Mouse (Mus musculus): ENCODE measurements around the gene Anapc15-ps. TPM values are rescaled to one million over a fixed set of nuclear protein-coding genes. Genes with fewer than 3 reads are reported as not detected.
A peak's percentile ranks its signal among the peaks of the same experiment; 100 is the strongest.

Gene Anapc15-ps
- polyA plus RNA-seq, 1 experiment from 2014 or later = 0.95 TPM

GRCm38 (mm10) chr10:95677356-95678109 lies 4.3 kb upstream of the Anapc15-ps start:
- Histone ChIP-seq H3K27ac (ENCODE audit: low read depth, low read length) (no peak overlapping the region), H3K9ac (ENCODE audit: low read depth, low read length) (no peak overlapping the region), H3K36me3 (ENCODE audit: control insufficient read depth, insufficient read depth, low read length) (no peaks in the 10 kb centered on the region), H3K4me2 (ENCODE audit: low read length) (peak overlapping the region; percentile 38), H3K9me3 (ENCODE audit: control insufficient read depth, low read length) (peaks cover 3% of the 10 kb centered on the region; the same call in 1 of the 2 replicates), H3K27me3 (replicated peaks; ENCODE audit: control insufficient read depth, insufficient read depth, low read length) (no peaks in the 10 kb centered on the region), H3K4me1 (ENCODE audit: control insufficient read depth, insufficient read depth, low read depth, low read length) (peaks cover 7% of the 10 kb centered on the region; the same call in 1 of the 2 replicates), H3K4me3 (ENCODE audit: low read length) (no peak overlapping the region)
- ATAC-seq = no peak
- WGBS = 70% methylated on average over 22 of the region's 22 CpGs

- Histone ChIP-seq H3K27me3 (replicated peaks; ENCODE audit: control insufficient read depth, insufficient read depth, low read length) (no peaks in the 10 kb centered on the region), H3K9me3 (ENCODE audit: control insufficient read depth, low read length) (peaks cover 3% of the 10 kb centered on the region; the same call in 1 of the 2 replicates), H3K4me2 (ENCODE audit: low read length) (no peak overlapping the region), H3K4me1 (ENCODE audit: control insufficient read depth, insufficient read depth, low read depth, low read length) (peaks cover 7% of the 10 kb centered on the region; the same call in 1 of the 2 replicates), H3K4me3 (ENCODE audit: low read length) (no peak overlapping the region), H3K9ac (ENCODE audit: low read depth, low read length) (no peak overlapping the region), H3K36me3 (ENCODE audit: control insufficient read depth, insufficient read depth, low read length) (no peaks in the 10 kb centered on the region), H3K27ac (ENCODE audit: low read depth, low read length) (no peak overlapping the region)
- WGBS = 65% methylated on average over 5 of the region's 5 CpGs
- no peak for ATAC-seq
Observed at GRCm38 (mm10) chr10:95676991-95677355, 3.7 kb upstream of the Anapc15-ps start.

- no peak overlapping the region for H3K27ac ChIP-seq (ENCODE audit: low read depth, low read length)
- H3K4me1 ChIP-seq (ENCODE audit: control insufficient read depth, insufficient read depth, low read depth, low read length) = peaks cover 7% of the 10 kb centered on the region; the same call in 1 of the 2 replicates
- no peaks in the 10 kb centered on the region for H3K36me3 ChIP-seq (ENCODE audit: control insufficient read depth, insufficient read depth, low read length)
- no peaks in the 10 kb centered on the region for H3K27me3 ChIP-seq (replicated peaks; ENCODE audit: control insufficient read depth, insufficient read depth, low read length)
- no peak overlapping the region for H3K9ac ChIP-seq (ENCODE audit: low read depth, low read length)
- H3K9me3 ChIP-seq (ENCODE audit: control insufficient read depth, low read length) = peaks cover 3% of the 10 kb centered on the region; the same call in 1 of the 2 replicates
- no peak overlapping the region for H3K4me3 ChIP-seq (ENCODE audit: low read length)
- ATAC-seq = no peak
- no peak overlapping the region for H3K4me2 ChIP-seq (ENCODE audit: low read length)
- WGBS = 97% methylated on average over 2 of the region's 2 CpGs
Observed at GRCm38 (mm10) chr10:95676387-95676786, 3.1 kb upstream of the Anapc15-ps start.

GRCm38 (mm10) chr10:95670781-95671780 lies 2.2 kb downstream of the Anapc15-ps start:
- Histone ChIP-seq H3K4me2 (ENCODE audit: low read length) (no peak overlapping the region), H3K9me3 (ENCODE audit: control insufficient read depth, low read length) (peaks cover 3% of the 10 kb centered on the region; the same call in 1 of the 2 replicates), H3K4me3 (ENCODE audit: low read length) (no peak overlapping the region), H3K27ac (ENCODE audit: low read depth, low read length) (no peak overlapping the region), H3K9ac (ENCODE audit: low read depth, low read length) (no peak overlapping the region), H3K27me3 (replicated peaks; ENCODE audit: control insufficient read depth, insufficient read depth, low read length) (no peaks in the 10 kb centered on the region), H3K4me1 (ENCODE audit: control insufficient read depth, insufficient read depth, low read depth, low read length) (no peaks in the 10 kb centered on the region), H3K36me3 (ENCODE audit: control insufficient read depth, insufficient read depth, low read length) (no peaks in the 10 kb centered on the region)
- no peak for ATAC-seq
- WGBS = 80% methylated on average over 21 of the region's 21 CpGs

GRCm38 (mm10) chr10:95669872-95670271 lies 3.4 kb downstream of the Anapc15-ps start:
- no peaks in the 10 kb centered on the region for H3K4me1 ChIP-seq (ENCODE audit: control insufficient read depth, insufficient read depth, low read depth, low read length)
- H3K9me3 ChIP-seq (ENCODE audit: control insufficient read depth, low read length) = peaks cover 3% of the 10 kb centered on the region; the same call in 1 of the 2 replicates
- whole genome bisulfite sequencing = 87% methylated on average over 4 of the region's 4 CpGs
- no peak for ATAC-seq
- no peak overlapping the region for H3K27ac ChIP-seq (ENCODE audit: low read depth, low read length)
- H3K4me2 ChIP-seq (ENCODE audit: low read length) = no peak overlapping the region
- H3K36me3 ChIP-seq (ENCODE audit: control insufficient read depth, insufficient read depth, low read length) = no peaks in the 10 kb centered on the region
- no peak overlapping the region for H3K9ac ChIP-seq (ENCODE audit: low read depth, low read length)
- H3K4me3 ChIP-seq (ENCODE audit: low read length) = no peak overlapping the region
- H3K27me3 ChIP-seq (replicated peaks; ENCODE audit: control insufficient read depth, insufficient read depth, low read length) = no peaks in the 10 kb centered on the region

- Histone ChIP-seq H3K4me2 (ENCODE audit: low read length) (no peak overlapping the region), H3K9me3 (ENCODE audit: control insufficient read depth, low read length) (peaks cover 3% of the 10 kb centered on the region; the same call in 1 of the 2 replicates), H3K27ac (ENCODE audit: low read depth, low read length) (no peak overlapping the region), H3K27me3 (replicated peaks; ENCODE audit: control insufficient read depth, insufficient read depth, low read length) (no peaks in the 10 kb centered on the region), H3K4me1 (ENCODE audit: control insufficient read depth, insufficient read depth, low read depth, low read length) (no peaks in the 10 kb centered on the region), H3K36me3 (ENCODE audit: control insufficient read depth, insufficient read depth, low read length) (no peaks in the 10 kb centered on the region), H3K4me3 (ENCODE audit: low read length) (no peak overlapping the region), H3K9ac (ENCODE audit: low read depth, low read length) (no peak overlapping the region)
- no peak for ATAC-seq
- WGBS = 86% methylated on average over 3 of the region's 3 CpGs
Observed at GRCm38 (mm10) chr10:95669034-95669433, 4.2 kb downstream of the Anapc15-ps start.

- Histone ChIP-seq H3K36me3 (ENCODE audit: control insufficient read depth, insufficient read depth, low read length) (no peaks in the 10 kb centered on the region), H3K4me1 (ENCODE audit: control insufficient read depth, insufficient read depth, low read depth, low read length) (no peaks in the 10 kb centered on the region), H3K9ac (ENCODE audit: low read depth, low read length) (no peak overlapping the region), H3K9me3 (ENCODE audit: control insufficient read depth, low read length) (no peaks in the 10 kb centered on the region), H3K4me2 (ENCODE audit: low read length) (no peak overlapping the region), H3K27ac (ENCODE audit: low read depth, low read length) (no peak overlapping the region), H3K4me3 (ENCODE audit: low read length) (no peak overlapping the region), H3K27me3 (replicated peaks; ENCODE audit: control insufficient read depth, insufficient read depth, low read length) (no peaks in the 10 kb centered on the region)
- ATAC-seq = no peak
- 63% methylated on average over 3 of the region's 3 CpGs for WGBS
Observed at GRCm38 (mm10) chr10:95667371-95668030, 5.8 kb downstream of the Anapc15-ps start.

GRCm38 (mm10) chr10:95666791-95667190 lies 6.5 kb downstream of the Anapc15-ps start:
- no peak for ATAC-seq
- WGBS = 72% methylated on average over 2 of the region's 2 CpGs
- Histone ChIP-seq H3K36me3 (ENCODE audit: control insufficient read depth, insufficient read depth, low read length) (no peaks in the 10 kb centered on the region), H3K27ac (ENCODE audit: low read depth, low read length) (no peak overlapping the region), H3K4me3 (ENCODE audit: low read length) (no peak overlapping the region), H3K4me2 (ENCODE audit: low read length) (no peak overlapping the region), H3K9me3 (ENCODE audit: control insufficient read depth, low read length) (no peaks in the 10 kb centered on the region), H3K9ac (ENCODE audit: low read depth, low read length) (no peak overlapping the region), H3K4me1 (ENCODE audit: control insufficient read depth, insufficient read depth, low read depth, low read length) (no peaks in the 10 kb centered on the region), H3K27me3 (replicated peaks; ENCODE audit: control insufficient read depth, insufficient read depth, low read length) (no peaks in the 10 kb centered on the region)

Data from hindbrain, embryonic 16.5 days (tissue).